Mouse (Mus musculus) lung, postnatal 0 days (tissue): ENCODE measurements around the gene Slc27a2. TPM values are rescaled to one million over a fixed set of nuclear protein-coding genes. Genes with fewer than 3 reads are reported as not detected.

Experiments
- ATAC-seq: fragments of 200-750 bp; cut with Nextera tagmentation; 2 replicates; pipeline ENCODE4 v1.8.0; 2017; ENCODE audit warnings: moderate library complexity
- DNase-seq: peaks from one replicate; pipeline ENCODE4 v3.0.0-alpha.2; 2016; ENCODE audit warnings: low spot score
- H3K27ac ChIP-seq: fragments of 300-500 bp; sonication (generic); 2 replicates; pipeline ENCODE4 v1.5.1; 2014; ENCODE audit warnings: antibody characterized with exemption, mild to moderate bottlenecking, low read length, mixed read lengths
- H3K27me3 ChIP-seq: fragments of 300-500 bp; sonication (generic); replicated peaks from 2 replicates; pipeline ENCODE4 v1.6.1; 2014; ENCODE audit warnings: low read length, mixed read lengths; ENCODE audit not compliant: insufficient read depth
- H3K36me3 ChIP-seq: fragments of 300-500 bp; sonication (generic); 2 replicates; pipeline ENCODE4 v1.6.1; 2014; ENCODE audit warnings: low read length, mixed read lengths; ENCODE audit not compliant: insufficient read depth
- H3K4me1 ChIP-seq: fragments of 300-500 bp; sonication (generic); 2 replicates; pipeline ENCODE4 v1.6.1; 2014; ENCODE audit warnings: antibody characterized with exemption, low read depth, low read length, mixed read lengths; ENCODE audit not compliant: insufficient read depth
- H3K4me2 ChIP-seq: fragments of 300-500 bp; sonication (generic); replicated peaks from 2 replicates; pipeline ENCODE4 v1.6.1; 2014; ENCODE audit warnings: low read depth, mild to moderate bottlenecking, low read length, moderate library complexity, mixed read lengths
- H3K4me3 ChIP-seq: fragments of 300-500 bp; sonication (generic); 2 replicates; pipeline ENCODE4 v1.5.1; 2014; ENCODE audit warnings: low read depth, low read length
- H3K9ac ChIP-seq: fragments of 300-500 bp; sonication (generic); replicated peaks from 2 replicates; pipeline ENCODE4 v1.6.1; 2014; ENCODE audit warnings: low read depth, mild to moderate bottlenecking
- H3K9me3 ChIP-seq: fragments of 300-500 bp; sonication (generic); 2 replicates; pipeline ENCODE4 v1.6.1; 2016; ENCODE audit warnings: low read length, mixed read lengths
- CTCF ChIP-seq: IDR thresholded peaks from 2 replicates; pipeline ENCODE4 v1.5.1; 2016; ENCODE audit warnings: antibody characterized with exemption, mild to moderate bottlenecking
- EP300 ChIP-seq: IDR thresholded peaks from 2 replicates; pipeline ENCODE4 v1.6.1; 2016; ENCODE audit warnings: antibody characterized with exemption, mild to moderate bottlenecking, control low read depth
- WGBS: fragments of 180-500 bp; shearing (Covaris S2); extraction: QIAGEN DNeasy Blood & Tissue Kit; methylation state at CpG from one replicate; pipeline ENCODE4 v1.1.7; 2014; 5-methylcytosine and 5-hydroxymethylcytosine counted together
- polyA plus RNA-seq: library from polyadenylated mRNA; unstranded; fragments of >200 nt; fragmentation: Nextera tagmentation; extraction: Ambion mirVana; gene quantifications from 2 replicates; pipeline ENCODE4 v1.2.1, GENCODE M21; 2015

Gene Slc27a2
- polyA plus RNA-seq, 1 experiment from 2014 or later: 1.0 TPM

DNA sequence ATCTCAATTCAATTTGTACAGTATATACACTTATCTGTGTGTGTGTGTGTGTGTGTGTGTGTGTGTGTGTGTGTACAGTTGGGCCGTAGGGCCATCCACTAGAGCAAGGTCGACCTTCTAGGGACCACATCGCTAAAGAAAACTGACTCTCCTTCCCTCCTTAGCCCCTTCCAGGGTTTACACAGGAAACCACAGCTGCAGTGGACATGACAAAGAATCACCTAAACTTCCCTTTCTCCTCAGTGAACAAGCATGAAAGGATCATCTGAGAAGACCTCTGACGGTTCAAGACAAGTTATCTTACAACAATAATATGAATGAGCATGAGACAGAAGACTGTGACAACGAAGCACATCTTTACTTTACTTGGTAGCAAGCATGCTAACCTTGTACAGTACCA is 311 bp upstream of the Slc27a2 start:
- no peak overlapping the region for H3K4me2 ChIP-seq

DNA sequence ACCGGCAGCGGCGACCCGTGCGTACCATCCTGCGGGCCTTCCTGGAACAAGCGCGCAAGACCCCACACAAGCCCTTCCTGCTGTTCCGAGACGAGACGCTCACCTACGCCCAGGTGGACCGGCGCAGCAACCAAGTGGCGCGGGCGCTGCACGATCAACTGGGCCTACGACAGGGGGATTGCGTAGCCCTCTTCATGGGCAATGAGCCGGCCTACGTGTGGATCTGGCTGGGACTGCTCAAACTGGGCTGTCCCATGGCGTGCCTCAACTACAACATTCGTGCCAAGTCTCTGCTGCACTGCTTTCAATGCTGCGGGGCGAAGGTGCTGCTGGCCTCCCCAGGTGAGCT is 1.1 kb downstream of the Slc27a2 start:
- Histone ChIP-seq H3K36me3 (no peaks in the 10 kb centered on the region), H3K27ac (no peak overlapping the region), H3K27me3 (peaks cover 28% of the 10 kb centered on the region), H3K9me3 (no peaks in the 10 kb centered on the region), H3K4me1 (no peaks in the 10 kb centered on the region; the same call in 1 of the 2 replicates), H3K4me3 (peak overlapping the region; percentile 42), H3K9ac (no peak overlapping the region), H3K4me2 (peak overlapping the region; percentile 84)
- ATAC-seq: 0 out of 2 replicates have a peak, but pooled peaks have one; percentile 14
- WGBS: 1% methylated on average over 26 of the region's 26 CpGs
- TF ChIP-seq EP300 (no peak), CTCF (no peak)
- no peak for DNase-seq

More for the DNA sequence above, 311 bp upstream of the Slc27a2 start:
- Histone ChIP-seq H3K9ac (no peak overlapping the region), H3K9me3 (no peaks in the 10 kb centered on the region), H3K36me3 (no peaks in the 10 kb centered on the region), H3K27me3 (peaks cover 28% of the 10 kb centered on the region), H3K27ac (no peak overlapping the region), H3K4me3 (no peak overlapping the region), H3K4me1 (no peaks in the 10 kb centered on the region; the same call in 1 of the 2 replicates)
- ATAC-seq: no peak
- no peak for DNase-seq
- 23% methylated on average over 5 of the region's 5 CpGs for WGBS
- TF ChIP-seq EP300 (no peak), CTCF (no peak)

DNA sequence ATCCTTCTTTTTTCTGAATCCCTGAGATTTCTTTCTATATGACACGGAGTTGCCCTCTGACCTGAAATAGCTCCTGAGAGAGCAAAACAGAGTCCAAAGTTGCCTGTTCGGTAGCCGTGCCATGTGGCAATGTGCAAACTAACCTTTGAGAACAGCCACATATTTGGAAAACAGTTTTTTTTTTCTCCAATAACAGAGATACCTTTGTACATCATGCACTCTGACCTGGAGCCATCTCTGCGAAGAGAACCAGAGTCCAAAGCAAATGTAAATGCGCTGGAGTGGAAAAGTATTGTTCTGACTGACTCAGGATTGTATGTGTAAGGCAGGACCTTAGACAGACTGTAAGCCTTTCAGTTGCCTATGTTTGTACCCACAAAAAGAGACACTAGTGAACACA is 3.3 kb downstream of the Slc27a2 start:
- DNase-seq: no peak
- no peak for ATAC-seq
- Histone ChIP-seq H3K36me3 (no peaks in the 10 kb centered on the region), H3K27ac (no peak overlapping the region), H3K4me2 (no peak overlapping the region), H3K9me3 (no peaks in the 10 kb centered on the region), H3K4me1 (no peaks in the 10 kb centered on the region; the same call in 1 of the 2 replicates), H3K9ac (no peak overlapping the region), H3K27me3 (peaks cover 28% of the 10 kb centered on the region), H3K4me3 (no peak overlapping the region)
- TF ChIP-seq CTCF (no peak), EP300 (no peak)
- 88% methylated on average over 5 of the region's 5 CpGs for WGBS

DNA sequence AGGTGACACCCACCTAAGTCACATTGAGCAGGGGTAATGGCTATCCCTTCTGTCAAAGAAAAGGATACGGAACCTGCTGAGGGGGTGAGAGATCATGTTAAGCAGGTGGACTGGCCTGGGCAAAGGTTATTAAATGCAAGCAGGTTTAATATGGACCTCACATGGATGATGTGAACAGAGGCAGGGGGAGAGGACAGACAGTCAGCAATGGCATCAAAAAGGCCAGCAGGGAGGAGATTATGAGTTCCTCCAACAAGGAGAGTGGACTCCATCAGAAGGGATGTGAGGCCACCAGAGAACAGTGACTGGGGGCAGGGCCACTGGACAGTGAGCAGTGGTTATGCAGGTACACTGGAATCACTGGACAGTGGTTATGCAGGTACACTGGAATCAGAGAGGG is 7.9 kb downstream of the Slc27a2 start:
- H3K4me2 ChIP-seq: no peak overlapping the region
- no peaks in the 10 kb centered on the region for H3K9me3 ChIP-seq
- 89% methylated on average over 1 of the region's 1 CpGs for WGBS
- no peak overlapping the region for H3K4me3 ChIP-seq
- ATAC-seq (no peak), DNase-seq (no peak)
- H3K27me3 ChIP-seq: 0 out of 2 replicates have a peak, but pooled peaks cover 5% of the 10 kb centered on the region
- 0 out of 2 replicates have a peak, but pooled peaks cover 2% of the 10 kb centered on the region for H3K4me1 ChIP-seq
- H3K36me3 ChIP-seq: no peaks in the 10 kb centered on the region
- H3K9ac ChIP-seq: no peak overlapping the region
- no peak overlapping the region for H3K27ac ChIP-seq
- no peak for TF ChIP-seq EP300
- TF ChIP-seq CTCF: no peak

DNA sequence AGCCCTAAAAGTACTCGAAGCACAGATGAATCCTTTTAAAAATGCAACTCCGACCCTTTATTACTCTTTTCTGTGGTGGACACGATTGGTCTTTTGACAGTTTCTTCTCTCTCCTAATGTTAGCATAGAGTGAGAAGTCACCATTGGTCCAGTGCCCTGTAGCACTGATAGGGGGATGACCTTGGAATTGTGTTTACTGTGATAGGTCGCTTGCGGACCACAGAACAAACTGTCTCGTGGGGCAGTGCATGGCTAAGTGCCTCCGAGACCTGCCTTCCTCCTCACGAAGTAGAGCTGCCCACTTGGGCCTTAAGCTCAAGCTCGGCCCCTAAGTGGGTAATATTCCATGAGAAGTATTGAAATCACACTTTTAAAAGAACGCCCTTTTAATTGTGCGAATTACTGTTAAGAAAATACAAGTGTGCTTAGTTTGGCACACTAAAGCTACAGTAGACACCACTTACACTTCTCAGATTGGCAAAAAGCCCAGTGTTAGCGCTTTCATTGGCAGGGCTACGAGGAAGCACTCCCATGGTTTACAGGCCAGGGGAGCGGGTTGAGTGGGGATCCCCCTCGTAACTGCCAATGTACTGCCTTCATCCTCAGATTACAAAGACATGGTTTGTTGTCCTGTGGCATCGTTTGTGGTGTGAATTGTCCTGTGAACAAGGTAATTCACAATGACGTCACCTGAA is 11.4 kb downstream of the Slc27a2 start:
- no peak overlapping the region for H3K4me2 ChIP-seq

DNA sequence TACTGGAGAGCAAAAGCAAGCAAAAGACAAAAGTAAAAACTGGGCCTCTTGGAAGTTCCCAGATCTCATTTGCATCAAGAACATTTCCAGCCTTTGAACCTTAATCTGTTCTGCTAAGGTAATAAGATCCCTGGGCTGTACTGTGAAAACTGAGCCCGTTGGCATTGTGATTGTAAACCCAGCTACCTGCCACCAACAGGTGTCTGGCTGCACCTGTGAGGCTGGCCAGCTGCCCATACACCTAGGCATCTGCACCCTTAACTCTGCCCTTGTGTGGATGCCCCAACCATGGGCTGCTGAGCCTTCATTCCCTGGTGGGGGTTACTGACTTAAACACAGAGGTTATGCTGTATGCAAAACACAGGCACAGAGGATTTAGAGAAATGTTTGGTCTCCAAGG is 20.0 kb downstream of the Slc27a2 start:
- no peak for ATAC-seq
- Histone ChIP-seq H3K4me2 (no peak overlapping the region), H3K9me3 (no peaks in the 10 kb centered on the region), H3K27me3 (no peaks in the 10 kb centered on the region), H3K36me3 (no peaks in the 10 kb centered on the region), H3K4me3 (no peak overlapping the region), H3K27ac (no peak overlapping the region), H3K9ac (no peak overlapping the region), H3K4me1 (no peaks in the 10 kb centered on the region)
- TF ChIP-seq CTCF (no peak), EP300 (no peak)
- DNase-seq: no peak
- WGBS: 38% methylated on average over 1 of the region's 1 CpGs

More for the DNA sequence above, 11.4 kb downstream of the Slc27a2 start:
- Histone ChIP-seq H3K36me3 (no peaks in the 10 kb centered on the region), H3K9me3 (no peaks in the 10 kb centered on the region), H3K4me3 (no peak overlapping the region), H3K27ac (no peak overlapping the region), H3K27me3 (no peaks in the 10 kb centered on the region), H3K4me1 (0 out of 2 replicates have a peak, but pooled peaks cover 2% of the 10 kb centered on the region), H3K9ac (no peak overlapping the region)
- ATAC-seq: peak; percentile 83
- WGBS: 31% methylated on average over 17 of the region's 17 CpGs
- TF ChIP-seq EP300 (no peak), CTCF (no peak)
- DNase-seq: peak; percentile 78
